Mouse (Mus musculus) limb, embryonic 10.5 days (tissue): ENCODE measurements around the gene Gm5475. TPM values are rescaled to one million over a fixed set of nuclear protein-coding genes. Genes with fewer than 3 reads are reported as not detected.

Experiments used
- DNase-seq: peaks from one replicate; pipeline ENCODE4 v3.0.0-alpha.2; 2017; ENCODE audit warnings: low spot score
- H3K27ac ChIP-seq: fragments of 300-500 bp; sonication (generic); 2 replicates; pipeline ENCODE4 v1.5.1; 2016; ENCODE audit warnings: mild to moderate bottlenecking
- H3K27me3 ChIP-seq: fragments of 300-500 bp; sonication (generic); 2 replicates; pipeline ENCODE4 v1.6.1; 2016; ENCODE audit warnings: low read depth, mild to moderate bottlenecking; ENCODE audit not compliant: poor library complexity, severe bottlenecking
- H3K36me3 ChIP-seq: fragments of 300-500 bp; sonication (generic); 2 replicates; pipeline ENCODE4 v1.6.1; 2016; ENCODE audit warnings: mild to moderate bottlenecking, moderate library complexity
- H3K4me1 ChIP-seq: fragments of 300-500 bp; sonication (generic); 2 replicates; pipeline ENCODE4 v1.6.1; 2016
- H3K4me3 ChIP-seq: fragments of 300-500 bp; sonication (generic); 2 replicates; pipeline ENCODE4 v1.5.1; 2016; ENCODE audit warnings: mild to moderate bottlenecking, moderate library complexity
- H3K9me3 ChIP-seq: fragments of 300-500 bp; sonication (generic); replicated peaks from 2 replicates; pipeline ENCODE4 v1.6.1; 2016; ENCODE audit warnings: mild to moderate bottlenecking
- WGBS: fragments of 180-500 bp; shearing (Covaris S2); methylation state at CpG from one replicate; pipeline ENCODE4 v1.1.7; 2016; 5-methylcytosine and 5-hydroxymethylcytosine counted together
- polyA plus RNA-seq: library from polyadenylated mRNA; unstranded; fragments of >200 nt; fragmentation: Nextera tagmentation; extraction: Ambion mirVana; gene quantifications from 2 replicates; pipeline ENCODE4 v1.2.1, GENCODE M21; 2016

Gm5475 gene
- polyA plus RNA-seq, 1 experiment from 2014 or later, result 0.11 TPM

DNA sequence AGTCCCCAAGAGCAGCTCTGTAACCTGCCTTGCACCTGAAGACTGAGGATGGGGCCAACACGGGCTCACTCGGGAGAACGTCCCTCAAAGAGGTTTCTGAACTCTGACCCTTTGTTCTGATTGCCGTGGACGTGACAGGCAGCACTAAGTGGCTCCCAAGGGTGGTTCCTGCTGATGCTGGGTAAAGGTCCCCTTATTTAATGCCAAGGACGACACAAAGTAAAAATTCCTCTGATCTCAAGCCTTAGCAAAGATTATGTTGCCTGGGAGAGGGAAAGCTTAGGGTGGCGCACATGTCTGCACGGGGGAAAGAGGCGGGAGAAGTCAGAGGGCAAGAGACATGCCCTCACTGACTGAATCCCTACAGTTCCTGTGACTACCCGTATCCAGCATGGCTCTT is 14.6 kb downstream of the Gm5475 start:
- Histone ChIP-seq H3K36me3 (no peaks in the 10 kb centered on the region), H3K27ac (no peak overlapping the region), H3K4me1 (0 out of 2 replicates have a peak, but pooled peaks cover 3% of the 10 kb centered on the region), H3K9me3 (no peaks in the 10 kb centered on the region), H3K4me3 (no peak overlapping the region), H3K27me3 (no peaks in the 10 kb centered on the region)
- no peak for DNase-seq
- WGBS, result 81% methylated on average over 10 of the region's 10 CpGs

GRCm38 (mm10) chr15:100443126-100443922 is 21.4 kb downstream of the Gm5475 start:
- no peaks in the 10 kb centered on the region for H3K27me3 ChIP-seq
- peak overlapping the region; percentile 83 for H3K27ac ChIP-seq
- peak; percentile 85 for DNase-seq
- no peaks in the 10 kb centered on the region for H3K9me3 ChIP-seq
- no peaks in the 10 kb centered on the region for H3K36me3 ChIP-seq
- peak overlapping the region; percentile 54 for H3K4me3 ChIP-seq
- H3K4me1 ChIP-seq, result peaks cover 11% of the 10 kb centered on the region
- 6% methylated on average over 28 of the region's 31 CpGs for WGBS

GRCm38 (mm10) chr15:100446887-100447286 is 24.9 kb downstream of the Gm5475 start:
- WGBS, result 81% methylated on average over 2 of the region's 2 CpGs

DNA sequence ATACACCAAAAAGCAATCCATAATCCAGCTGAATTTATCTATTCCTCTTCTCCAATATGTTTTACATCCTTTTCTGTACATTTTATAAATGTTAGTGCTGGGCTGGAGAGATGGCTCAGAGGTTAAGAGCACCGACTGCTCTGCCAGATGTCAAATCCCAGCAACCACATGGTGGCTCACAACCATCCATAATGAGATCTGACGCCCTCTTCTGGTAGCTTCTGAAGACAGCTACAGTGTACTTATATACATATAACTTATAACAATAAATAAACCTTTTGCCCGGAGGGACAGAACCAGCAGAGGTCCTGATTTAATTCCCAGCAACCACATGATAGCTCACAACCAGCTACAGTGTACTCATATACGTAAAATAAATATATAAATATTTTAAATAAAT is 26.6 kb downstream of the Gm5475 start:
- WGBS, result 77% methylated on average over 4 of the region's 4 CpGs
- Histone ChIP-seq H3K9me3 (no peaks in the 10 kb centered on the region), H3K36me3 (no peaks in the 10 kb centered on the region), H3K4me3 (no peak overlapping the region), H3K27ac (no peak overlapping the region), H3K4me1 (peaks cover 8% of the 10 kb centered on the region), H3K27me3 (no peaks in the 10 kb centered on the region)
- no peak for DNase-seq

More at GRCm38 (mm10) chr15:100446887-100447286, 24.9 kb downstream of the Gm5475 start:
- Histone ChIP-seq H3K4me3 (no peak overlapping the region), H3K9me3 (no peaks in the 10 kb centered on the region), H3K36me3 (no peaks in the 10 kb centered on the region), H3K27ac (no peak overlapping the region), H3K27me3 (no peaks in the 10 kb centered on the region), H3K4me1 (peaks cover 11% of the 10 kb centered on the region)
- no peak for DNase-seq

GRCm38 (mm10) chr15:100449495-100449894 is 27.5 kb downstream of the Gm5475 start:
- H3K9me3 ChIP-seq, result no peaks in the 10 kb centered on the region
- WGBS, result 87% methylated on average over 3 of the region's 3 CpGs
- H3K4me3 ChIP-seq, result no peak overlapping the region
- no peaks in the 10 kb centered on the region for H3K4me1 ChIP-seq
- H3K36me3 ChIP-seq, result no peaks in the 10 kb centered on the region
- no peaks in the 10 kb centered on the region for H3K27me3 ChIP-seq
- no peak for DNase-seq
- H3K27ac ChIP-seq, result no peak overlapping the region

DNA sequence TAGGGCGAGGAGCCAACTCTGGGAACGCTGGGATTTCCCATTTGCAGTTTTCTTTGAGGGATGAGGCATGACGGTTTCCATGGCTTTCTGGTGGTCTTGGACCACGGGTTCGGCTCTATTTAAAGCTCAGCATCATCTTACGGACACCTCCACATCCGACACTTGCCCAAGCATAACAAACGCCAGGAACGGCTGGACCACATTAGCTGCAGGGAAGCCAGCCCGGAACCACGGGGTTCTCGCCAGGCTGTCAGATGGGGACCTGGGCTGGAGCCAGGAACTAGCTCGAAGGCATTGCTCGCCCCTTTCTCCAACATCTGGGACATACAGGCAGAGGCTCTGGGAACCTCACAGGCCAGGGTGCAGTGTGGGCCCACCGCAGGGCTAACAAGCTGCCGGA is 29.3 kb downstream of the Gm5475 start:
- no peak for DNase-seq
- H3K36me3 ChIP-seq, result no peaks in the 10 kb centered on the region
- H3K9me3 ChIP-seq, result no peaks in the 10 kb centered on the region
- H3K4me3 ChIP-seq, result no peak overlapping the region
- H3K4me1 ChIP-seq, result 0 out of 2 replicates have a peak, but pooled peaks cover 1% of the 10 kb centered on the region
- no peaks in the 10 kb centered on the region for H3K27me3 ChIP-seq
- 74% methylated on average over 16 of the region's 16 CpGs for WGBS
- no peak overlapping the region for H3K27ac ChIP-seq

GRCm38 (mm10) chr15:100452486-100452885 is 30.5 kb downstream of the Gm5475 start:
- no peaks in the 10 kb centered on the region for H3K9me3 ChIP-seq
- 77% methylated on average over 11 of the region's 11 CpGs for WGBS

GRCm38 (mm10) chr15:100456356-100456991 is 34.5 kb downstream of the Gm5475 start:
- 69% methylated on average over 7 of the region's 7 CpGs for WGBS
- Histone ChIP-seq H3K4me3 (no peak overlapping the region), H3K4me1 (peaks cover 14% of the 10 kb centered on the region; the same call in 1 of the 2 replicates), H3K9me3 (no peaks in the 10 kb centered on the region), H3K27me3 (peaks cover 19% of the 10 kb centered on the region; the same call in 1 of the 2 replicates), H3K36me3 (no peaks in the 10 kb centered on the region), H3K27ac (no peak overlapping the region)
- DNase-seq, result no peak

More at GRCm38 (mm10) chr15:100452486-100452885, 30.5 kb downstream of the Gm5475 start:
- Histone ChIP-seq H3K36me3 (no peaks in the 10 kb centered on the region), H3K27ac (no peak overlapping the region), H3K27me3 (no peaks in the 10 kb centered on the region), H3K4me3 (no peak overlapping the region), H3K4me1 (0 out of 2 replicates have a peak, but pooled peaks cover 9% of the 10 kb centered on the region)
- no peak for DNase-seq

GRCm38 (mm10) chr15:100457340-100457739 is 35.4 kb downstream of the Gm5475 start:
- Histone ChIP-seq H3K4me1 (peaks cover 18% of the 10 kb centered on the region; the same call in 1 of the 2 replicates), H3K27me3 (peaks cover 19% of the 10 kb centered on the region; the same call in 1 of the 2 replicates), H3K4me3 (no peak overlapping the region), H3K36me3 (no peaks in the 10 kb centered on the region), H3K27ac (no peak overlapping the region), H3K9me3 (no peaks in the 10 kb centered on the region)
- DNase-seq, result peak; percentile 88
- 10% methylated on average over 17 of the region's 17 CpGs for WGBS

DNA sequence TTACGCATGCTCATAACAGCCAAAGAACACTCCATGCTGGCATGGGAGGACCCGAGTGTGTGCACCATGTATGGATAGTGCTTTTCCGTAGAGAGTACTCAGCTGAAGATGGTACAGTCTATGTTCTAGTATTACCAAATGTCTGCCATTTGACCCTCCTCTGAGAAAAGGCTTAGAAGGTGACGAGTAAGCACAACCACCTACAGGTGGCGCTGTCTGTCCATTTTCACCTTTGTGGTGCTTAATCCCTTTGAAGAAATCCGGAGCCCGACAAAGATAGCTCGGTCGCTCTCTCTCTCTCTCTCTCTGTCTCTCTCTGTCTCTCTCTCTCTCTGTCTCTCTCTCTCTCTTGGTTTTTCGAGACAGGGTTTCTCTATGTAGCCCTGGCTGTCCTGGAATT is 36.1 kb downstream of the Gm5475 start:
- Histone ChIP-seq H3K4me1 (peaks cover 18% of the 10 kb centered on the region; the same call in 1 of the 2 replicates), H3K36me3 (no peaks in the 10 kb centered on the region), H3K27me3 (peaks cover 19% of the 10 kb centered on the region; the same call in 1 of the 2 replicates), H3K27ac (no peak overlapping the region), H3K9me3 (no peaks in the 10 kb centered on the region), H3K4me3 (no peak overlapping the region)
- DNase-seq, result peak; percentile 62
- WGBS, result 52% methylated on average over 10 of the region's 10 CpGs

- DNase-seq, result no peak
- Histone ChIP-seq H3K4me1 (peaks cover 18% of the 10 kb centered on the region; the same call in 1 of the 2 replicates), H3K36me3 (no peaks in the 10 kb centered on the region), H3K27me3 (peaks cover 19% of the 10 kb centered on the region; the same call in 1 of the 2 replicates), H3K27ac (no peak overlapping the region), H3K4me3 (0 out of 2 replicates have a peak overlapping the region, but pooled peaks have one; percentile 16), H3K9me3 (no peaks in the 10 kb centered on the region)
- 12% methylated on average over 12 of the region's 12 CpGs for WGBS
Measured at GRCm38 (mm10) chr15:100460942-100461341, 39.0 kb downstream of the Gm5475 start.

DNA sequence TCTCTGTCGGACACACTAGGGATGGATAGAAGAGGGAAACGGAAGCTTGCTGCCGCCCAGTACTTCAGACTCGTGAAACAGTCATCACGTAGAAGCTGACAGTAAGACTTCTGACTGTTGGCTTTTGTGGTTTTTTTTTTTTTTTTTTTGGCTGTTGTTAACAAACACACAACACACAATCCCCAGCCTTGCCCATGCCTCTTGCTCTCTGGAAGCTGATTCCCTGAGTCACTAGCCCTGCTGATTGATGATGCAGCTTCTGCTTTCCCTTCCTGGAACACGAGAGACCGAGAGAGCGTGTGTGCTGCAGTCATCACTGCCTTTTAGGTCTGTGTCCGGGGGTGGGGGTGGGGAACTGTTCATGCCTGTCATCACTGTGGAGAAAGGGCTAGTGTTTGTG is 39.7 kb downstream of the Gm5475 start:
- H3K27me3 ChIP-seq, result peaks cover 19% of the 10 kb centered on the region; the same call in 1 of the 2 replicates
- 76% methylated on average over 9 of the region's 9 CpGs for WGBS
- DNase-seq, result no peak
- no peaks in the 10 kb centered on the region for H3K36me3 ChIP-seq
- no peak overlapping the region for H3K27ac ChIP-seq
- H3K4me1 ChIP-seq, result peaks cover 12% of the 10 kb centered on the region; the same call in 1 of the 2 replicates
- H3K4me3 ChIP-seq, result no peak overlapping the region
- no peaks in the 10 kb centered on the region for H3K9me3 ChIP-seq

DNA sequence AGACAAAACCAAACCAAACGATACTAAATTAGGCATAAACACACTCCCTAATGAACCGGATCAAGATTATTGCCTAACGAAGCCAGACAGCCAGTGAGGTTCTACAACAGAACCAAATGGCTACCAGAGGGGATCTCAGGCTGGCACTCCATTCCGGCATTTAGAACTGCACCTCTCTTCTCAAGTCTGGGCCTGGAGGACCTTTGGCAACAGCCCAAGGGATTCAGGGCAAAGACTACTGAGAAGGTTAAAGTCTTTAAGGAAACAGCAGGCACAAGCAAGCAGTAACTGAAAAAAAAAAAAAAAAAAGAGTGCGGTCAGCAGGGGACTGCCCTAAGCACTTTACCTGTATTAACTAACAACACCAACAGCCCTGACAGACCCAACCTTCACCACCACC is 40.1 kb downstream of the Gm5475 start:
- Histone ChIP-seq H3K9me3 (no peaks in the 10 kb centered on the region), H3K4me1 (peaks cover 11% of the 10 kb centered on the region; the same call in 1 of the 2 replicates), H3K27me3 (peaks cover 19% of the 10 kb centered on the region; the same call in 1 of the 2 replicates), H3K4me3 (no peak overlapping the region), H3K36me3 (no peaks in the 10 kb centered on the region), H3K27ac (no peak overlapping the region)
- WGBS, result 86% methylated on average over 5 of the region's 5 CpGs
- DNase-seq, result no peak
